Mouse (Mus musculus): ENCODE results near the gene Dars. TPM values are rescaled to one million over a fixed set of nuclear protein-coding genes. Genes with fewer than 3 reads are reported as not detected.

Dars gene
- polyA plus RNA-seq, 1 experiment from 2014 or later = 168 TPM

GRCm38 (mm10) chr1:128405675-128406074 lies 11.5 kb downstream of the Dars start:
- Histone ChIP-seq H3K4me1 (peaks cover 11% of the 10 kb centered on the region; the same call in 1 of the 2 replicates), H3K9me3 (no peaks in the 10 kb centered on the region), H3K27ac (replicated peaks) (no peak overlapping the region), H3K4me3 (no peak overlapping the region), H3K27me3 (replicated peaks; ENCODE audit: low read depth, poor library complexity, severe bottlenecking) (no peaks in the 10 kb centered on the region), H3K36me3 (replicated peaks) (peaks cover 53% of the 10 kb centered on the region)
- no peak for DNase-seq (ENCODE audit: low spot score)
- WGBS = 79% methylated on average over 1 of the region's 1 CpGs

DNA sequence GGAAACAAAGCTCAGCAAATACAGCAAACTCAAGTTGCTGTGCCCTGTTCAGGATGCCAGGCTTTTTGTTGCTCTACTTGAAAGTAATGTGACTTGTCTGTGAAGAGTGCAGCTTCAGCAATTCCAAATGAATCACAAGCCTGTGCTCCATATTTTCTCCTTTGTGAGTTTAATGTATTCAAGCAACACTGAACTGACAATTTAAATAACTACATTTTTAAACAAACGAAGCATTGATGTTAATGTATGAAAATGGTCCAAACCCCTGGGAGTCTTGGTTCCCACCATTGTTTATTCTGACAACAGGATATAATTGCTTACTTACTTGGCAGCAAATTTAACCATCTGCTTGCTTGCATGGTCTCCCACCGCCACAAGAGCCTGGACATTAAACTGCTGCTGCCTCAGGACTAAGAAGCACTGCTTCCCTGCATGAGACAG lies 12.1 kb downstream of the Dars start:
- peaks cover 11% of the 10 kb centered on the region; the same call in 1 of the 2 replicates for H3K4me1 ChIP-seq
- H3K36me3 ChIP-seq (replicated peaks) = peaks cover 51% of the 10 kb centered on the region
- no peak for DNase-seq (ENCODE audit: low spot score)
- H3K27me3 ChIP-seq (replicated peaks; ENCODE audit: low read depth, poor library complexity, severe bottlenecking) = no peaks in the 10 kb centered on the region
- 74% methylated on average over 2 of the region's 2 CpGs for WGBS
- no peaks in the 10 kb centered on the region for H3K9me3 ChIP-seq
- H3K4me3 ChIP-seq = no peak overlapping the region
- no peak overlapping the region for H3K27ac ChIP-seq (replicated peaks)

GRCm38 (mm10) chr1:128400926-128401325 lies 16.2 kb downstream of the Dars start:
- H3K4me3 ChIP-seq = no peak overlapping the region
- WGBS = 52% methylated on average over 2 of the region's 2 CpGs
- peaks cover 10% of the 10 kb centered on the region; the same call in 1 of the 2 replicates for H3K4me1 ChIP-seq
- H3K27me3 ChIP-seq (replicated peaks; ENCODE audit: low read depth, poor library complexity, severe bottlenecking) = no peaks in the 10 kb centered on the region
- H3K27ac ChIP-seq (replicated peaks) = no peak overlapping the region
- peaks cover 70% of the 10 kb centered on the region for H3K36me3 ChIP-seq (replicated peaks)
- H3K9me3 ChIP-seq = no peaks in the 10 kb centered on the region
- DNase-seq (ENCODE audit: low spot score) = no peak

- Histone ChIP-seq H3K27me3 (replicated peaks; ENCODE audit: low read depth, poor library complexity, severe bottlenecking) (no peaks in the 10 kb centered on the region), H3K4me3 (no peak overlapping the region), H3K4me1 (0 out of 2 replicates have a peak, but pooled peaks cover 4% of the 10 kb centered on the region), H3K27ac (replicated peaks) (no peak overlapping the region), H3K9me3 (no peaks in the 10 kb centered on the region), H3K36me3 (replicated peaks) (peaks cover 75% of the 10 kb centered on the region)
- DNase-seq (ENCODE audit: low spot score) = no peak
- 77% methylated on average over 5 of the region's 5 CpGs for WGBS
Observed at GRCm38 (mm10) chr1:128399941-128400915, 16.9 kb downstream of the Dars start.

DNA sequence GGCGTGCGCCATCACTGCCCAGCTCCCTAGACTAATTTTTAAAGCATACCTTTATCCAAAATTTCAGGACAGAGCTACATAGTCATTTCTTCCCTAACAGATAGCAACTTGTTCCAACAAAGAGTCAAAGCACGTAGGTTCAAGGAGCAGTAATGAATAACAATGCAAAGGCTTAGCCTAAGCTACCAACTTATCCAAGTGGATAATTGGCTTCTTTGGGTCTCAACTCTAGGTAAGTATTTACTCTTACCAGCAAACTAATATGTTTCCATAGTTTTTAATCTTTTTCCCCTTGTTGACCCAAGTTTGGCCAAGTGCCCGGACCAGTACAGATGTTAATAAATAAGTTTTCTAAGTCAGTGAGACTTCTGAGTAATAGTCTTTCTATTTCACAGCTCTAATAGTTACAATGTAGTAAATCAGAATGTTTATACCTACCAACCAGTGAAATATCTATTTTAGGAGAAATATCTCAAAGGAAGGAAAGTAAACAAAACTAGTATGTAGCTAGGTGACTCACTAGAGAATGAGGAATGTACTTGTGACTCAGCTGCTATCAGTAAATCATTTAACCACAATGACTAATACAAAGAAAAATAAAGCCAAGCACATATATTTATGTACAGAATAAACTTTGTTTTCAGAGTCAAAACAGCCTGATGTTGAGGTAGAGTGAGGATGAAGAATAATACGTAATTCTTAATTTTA lies 18.3 kb downstream of the Dars start:
- DNase-seq (ENCODE audit: low spot score) = no peak
- Histone ChIP-seq H3K27ac (replicated peaks) (no peak overlapping the region), H3K36me3 (replicated peaks) (peaks cover 78% of the 10 kb centered on the region), H3K9me3 (no peaks in the 10 kb centered on the region), H3K4me3 (no peak overlapping the region), H3K27me3 (replicated peaks; ENCODE audit: low read depth, poor library complexity, severe bottlenecking) (no peaks in the 10 kb centered on the region), H3K4me1 (0 out of 2 replicates have a peak, but pooled peaks cover 3% of the 10 kb centered on the region)
- 95% methylated on average over 5 of the region's 5 CpGs for WGBS

GRCm38 (mm10) chr1:128394657-128395056 lies 22.5 kb downstream of the Dars start:
- 83% methylated on average over 3 of the region's 3 CpGs for WGBS
- H3K27ac ChIP-seq (replicated peaks) = no peak overlapping the region
- H3K4me1 ChIP-seq = no peaks in the 10 kb centered on the region
- no peak for DNase-seq (ENCODE audit: low spot score)
- H3K4me3 ChIP-seq = no peak overlapping the region
- H3K36me3 ChIP-seq (replicated peaks) = peaks cover 73% of the 10 kb centered on the region
- no peaks in the 10 kb centered on the region for H3K9me3 ChIP-seq
- H3K27me3 ChIP-seq (replicated peaks; ENCODE audit: low read depth, poor library complexity, severe bottlenecking) = no peaks in the 10 kb centered on the region

DNA sequence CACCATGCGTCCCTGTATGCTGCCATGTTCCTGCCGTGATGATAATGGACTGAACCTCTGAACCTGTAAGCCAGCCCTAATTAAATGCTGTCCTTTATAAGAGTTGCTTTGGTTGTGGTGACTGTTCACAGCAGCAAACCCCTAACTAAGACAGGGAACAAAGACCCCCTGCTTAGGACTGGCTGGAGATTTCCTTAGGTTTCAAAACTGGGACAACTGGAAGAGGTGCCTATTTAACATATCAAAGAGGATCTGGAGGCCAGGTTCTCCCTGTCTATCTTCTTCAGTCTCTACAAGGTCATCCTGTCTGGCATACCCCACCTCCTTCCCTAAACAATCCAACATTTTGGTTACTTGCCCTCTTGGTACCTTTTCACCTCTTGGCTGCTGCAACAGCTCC lies 24.8 kb downstream of the Dars start:
- 74% methylated on average over 2 of the region's 2 CpGs for WGBS
- H3K36me3 ChIP-seq (replicated peaks) = peaks cover 73% of the 10 kb centered on the region

DNA sequence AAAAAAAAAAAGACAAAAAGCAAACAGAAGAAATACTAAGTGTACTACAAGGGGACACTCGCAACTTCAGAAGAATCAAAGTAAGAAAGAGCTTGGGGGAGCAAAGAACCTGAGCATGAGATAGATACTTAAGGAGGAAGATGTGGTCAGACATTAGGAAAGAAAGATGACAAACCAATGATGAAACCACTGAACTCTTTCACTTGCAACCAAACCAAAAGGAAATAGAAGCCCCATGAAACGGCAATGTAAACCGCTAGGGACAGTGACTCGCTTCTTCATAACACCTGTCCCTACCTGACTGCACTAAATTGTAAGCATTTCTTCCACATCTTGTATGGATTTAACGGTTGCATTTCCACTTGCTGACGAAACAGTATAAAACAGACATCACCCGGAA lies 30.7 kb downstream of the Dars start:
- Histone ChIP-seq H3K27ac (replicated peaks) (no peak overlapping the region), H3K36me3 (replicated peaks) (peaks cover 83% of the 10 kb centered on the region)
- no peak for DNase-seq (ENCODE audit: low spot score)

More for the DNA sequence above, 24.8 kb downstream of the Dars start:
- Histone ChIP-seq H3K4me1 (no peaks in the 10 kb centered on the region), H3K27me3 (replicated peaks; ENCODE audit: low read depth, poor library complexity, severe bottlenecking) (no peaks in the 10 kb centered on the region), H3K4me3 (no peak overlapping the region), H3K9me3 (no peaks in the 10 kb centered on the region), H3K27ac (replicated peaks) (no peak overlapping the region)
- DNase-seq (ENCODE audit: low spot score) = no peak

DNA sequence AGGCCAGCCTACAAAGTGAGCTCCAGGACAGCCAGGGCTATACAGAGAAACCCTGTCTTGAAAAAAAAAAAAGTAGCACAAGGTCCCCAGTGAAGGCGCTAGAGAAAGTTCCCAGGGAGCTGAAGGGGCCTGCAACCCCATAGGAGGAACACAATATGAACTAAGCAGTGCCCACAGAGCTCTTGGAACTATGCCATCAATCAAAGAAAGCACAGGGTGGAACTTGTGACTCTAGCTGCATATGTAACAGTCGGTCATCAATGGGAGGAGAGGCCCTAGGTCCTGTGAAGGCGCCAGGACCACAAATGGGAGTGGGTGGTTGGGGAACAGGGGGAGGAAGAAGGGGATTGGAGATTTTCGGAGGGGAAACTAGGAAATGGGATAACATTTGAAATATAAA lies 40.3 kb downstream of the Dars start:
- Histone ChIP-seq H3K9me3 (no peaks in the 10 kb centered on the region), H3K36me3 (replicated peaks) (peaks cover 72% of the 10 kb centered on the region), H3K4me1 (no peaks in the 10 kb centered on the region), H3K27ac (replicated peaks) (no peak overlapping the region), H3K4me3 (no peak overlapping the region), H3K27me3 (replicated peaks; ENCODE audit: low read depth, poor library complexity, severe bottlenecking) (no peaks in the 10 kb centered on the region)
- DNase-seq (ENCODE audit: low spot score) = no peak
- 93% methylated on average over 4 of the region's 4 CpGs for WGBS

More for the DNA sequence above, 30.7 kb downstream of the Dars start:
- Histone ChIP-seq H3K27me3 (replicated peaks; ENCODE audit: low read depth, poor library complexity, severe bottlenecking) (no peaks in the 10 kb centered on the region), H3K9me3 (no peaks in the 10 kb centered on the region), H3K4me1 (no peaks in the 10 kb centered on the region), H3K4me3 (no peak overlapping the region)
- WGBS = 95% methylated on average over 7 of the region's 7 CpGs

- Histone ChIP-seq H3K27ac (replicated peaks) (no peak overlapping the region), H3K27me3 (replicated peaks; ENCODE audit: low read depth, poor library complexity, severe bottlenecking) (no peaks in the 10 kb centered on the region), H3K4me3 (no peak overlapping the region), H3K36me3 (replicated peaks) (peaks cover 72% of the 10 kb centered on the region), H3K4me1 (no peaks in the 10 kb centered on the region), H3K9me3 (no peaks in the 10 kb centered on the region)
- 86% methylated on average over 7 of the region's 7 CpGs for WGBS
- DNase-seq (ENCODE audit: low spot score) = no peak
Observed at GRCm38 (mm10) chr1:128372143-128372860, 44.9 kb downstream of the Dars start.

DNA sequence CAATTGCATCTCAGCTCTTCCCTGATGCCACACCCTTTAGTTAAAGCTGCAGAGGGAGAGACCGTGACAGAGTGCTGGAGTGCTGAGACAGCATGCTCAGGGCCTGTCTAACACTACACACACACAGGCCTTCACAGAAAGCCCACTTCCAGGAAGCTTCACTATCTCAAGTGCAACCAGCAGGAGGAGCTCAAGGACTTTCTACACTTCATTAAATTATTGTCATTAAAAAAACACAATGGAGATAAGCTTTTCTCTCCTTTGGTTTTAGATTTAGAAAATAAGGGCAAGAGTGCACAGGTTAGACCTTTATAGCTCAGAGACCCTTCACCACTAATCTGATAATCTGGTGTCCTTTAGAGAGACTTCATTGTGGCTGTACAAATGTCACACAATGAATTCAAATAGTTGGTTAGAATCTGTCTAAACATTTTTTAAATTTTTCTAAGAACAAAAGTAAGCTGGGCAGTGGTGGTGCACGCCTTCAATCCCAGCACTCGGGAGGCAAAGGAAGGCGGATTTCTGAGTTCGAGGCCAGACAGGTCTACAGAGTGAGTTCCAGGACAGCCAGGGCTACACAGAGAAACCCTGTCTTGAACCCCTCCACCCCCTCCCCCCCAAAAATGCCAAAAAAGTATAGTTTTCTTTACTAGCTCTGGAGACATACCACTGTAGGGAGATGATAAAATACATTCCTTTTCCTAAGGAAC lies 48.3 kb downstream of the Dars start:
- no peak overlapping the region for H3K27ac ChIP-seq (replicated peaks)
- H3K4me1 ChIP-seq = no peaks in the 10 kb centered on the region
- H3K27me3 ChIP-seq (replicated peaks; ENCODE audit: low read depth, poor library complexity, severe bottlenecking) = no peaks in the 10 kb centered on the region
- no peaks in the 10 kb centered on the region for H3K9me3 ChIP-seq
- no peak overlapping the region for H3K4me3 ChIP-seq
- WGBS = 82% methylated on average over 5 of the region's 5 CpGs
- H3K36me3 ChIP-seq (replicated peaks) = peaks cover 69% of the 10 kb centered on the region
- DNase-seq (ENCODE audit: low spot score) = peak; percentile 30

DNA sequence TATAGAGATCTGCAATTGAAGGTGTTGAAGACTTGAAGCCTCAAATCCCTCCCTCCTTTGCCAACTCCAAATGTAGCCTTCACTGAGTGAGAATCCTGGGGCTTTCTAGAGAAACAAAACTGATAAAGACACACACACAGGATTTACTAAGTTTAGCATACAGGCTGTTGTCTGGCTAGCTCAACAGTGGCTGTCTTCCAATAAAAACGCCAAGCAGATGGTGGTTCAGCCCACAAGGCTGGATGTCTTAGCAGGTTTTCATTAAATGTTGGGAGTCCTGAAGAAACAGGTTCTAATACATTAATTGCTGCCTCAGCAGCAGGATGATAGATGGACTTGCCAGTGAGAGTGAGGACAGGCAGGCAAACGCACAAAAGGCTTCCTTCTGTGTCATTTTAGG lies 56.6 kb downstream of the Dars start:
- H3K4me1 ChIP-seq = peaks cover 26% of the 10 kb centered on the region
- DNase-seq (ENCODE audit: low spot score) = no peak
- peaks cover 56% of the 10 kb centered on the region for H3K36me3 ChIP-seq (replicated peaks)
- no peak overlapping the region for H3K4me3 ChIP-seq
- no peaks in the 10 kb centered on the region for H3K27me3 ChIP-seq (replicated peaks; ENCODE audit: low read depth, poor library complexity, severe bottlenecking)
- H3K27ac ChIP-seq (replicated peaks) = no peak overlapping the region
- H3K9me3 ChIP-seq = no peaks in the 10 kb centered on the region
- 80% methylated on average over 2 of the region's 2 CpGs for WGBS

Data from embryonic facial prominence, embryonic 10.5 days (tissue).